Mouse (Mus musculus): ENCODE measurements around the gene Snx17. TPM values are rescaled to one million over a fixed set of nuclear protein-coding genes. Genes with fewer than 3 reads are reported as not detected.
"Not testable (repeated sequence)": the region's sequence is repeated elsewhere in the genome, so short reads cannot be mapped to it uniquely, and the experiment has no call there.

Gene Snx17
- polyA plus RNA-seq, 2 experiments from 2014 or later: 111 to 171 TPM

- ATAC-seq: no peak
These were observed 4.0 kb downstream of the Snx17 start for GRCm38 (mm10) chr5:31197072-31197471.

- ATAC-seq: no peak
These were observed 5.1 kb downstream of the Snx17 start for GRCm38 (mm10) chr5:31198170-31198569.

- ATAC-seq: no peak
These were observed 5.7 kb downstream of the Snx17 start for GRCm38 (mm10) chr5:31198616-31199320.

- ATAC-seq: no peak
These were observed 6.4 kb downstream of the Snx17 start for GRCm38 (mm10) chr5:31199321-31199892.

GRCm38 (mm10) chr5:31199893-31200292, 6.9 kb downstream of the Snx17 start:
- ATAC-seq: no peak

- ATAC-seq: no peak
These were observed 7.3 kb downstream of the Snx17 start for GRCm38 (mm10) chr5:31200327-31200768.

- no peak for ATAC-seq
These were observed 8.2 kb downstream of the Snx17 start for GRCm38 (mm10) chr5:31201042-31201741.

- ATAC-seq: peak; percentile 98
These were observed 8.9 kb downstream of the Snx17 start, which contains the start of gene Zfp513 for GRCm38 (mm10) chr5:31201742-31202590. TSS of gene Zfp513 (minus strand) at chr5:31202303.

- no peak for ATAC-seq
These were observed 9.9 kb downstream of the Snx17 start for GRCm38 (mm10) chr5:31202933-31203332.

- no peak for ATAC-seq
These were observed 10.8 kb downstream of the Snx17 start for GRCm38 (mm10) chr5:31203866-31204265.

- ATAC-seq: no peak
These were observed 11.4 kb downstream of the Snx17 start for GRCm38 (mm10) chr5:31204421-31204820.

GRCm38 (mm10) chr5:31216554-31216953, 23.5 kb downstream of the Snx17 start:
- not testable (repeated sequence) for ATAC-seq

- no peak for ATAC-seq
These were observed 25.3 kb downstream of the Snx17 start for GRCm38 (mm10) chr5:31218294-31218693.

- no peak for ATAC-seq
These were observed 26.0 kb downstream of the Snx17 start for GRCm38 (mm10) chr5:31219070-31219469.

GRCm38 (mm10) chr5:31219474-31219873, 26.4 kb downstream of the Snx17 start:
- ATAC-seq: no peak

GRCm38 (mm10) chr5:31219911-31220447, 27.0 kb downstream of the Snx17 start:
- ATAC-seq: peak; percentile 31

GRCm38 (mm10) chr5:31220448-31221303, 27.6 kb downstream of the Snx17 start, which contains the start of gene Ppm1g:
TSS of gene Ppm1g (minus strand) at chr5:31220687.
- ATAC-seq: peak; percentile 93

- ATAC-seq: no peak
These were observed 28.4 kb downstream of the Snx17 start for GRCm38 (mm10) chr5:31221304-31221945.

- no peak for ATAC-seq
These were observed 29.7 kb downstream of the Snx17 start for GRCm38 (mm10) chr5:31222696-31223095.

- ATAC-seq: peak; percentile 43
These were observed 33.6 kb downstream of the Snx17 start for GRCm38 (mm10) chr5:31226641-31227040.
